Mouse (Mus musculus) C2C12 (cell line): ENCODE measurements at regions not wholly inside any gene's neighbourhood (a gene's known extent, or its start where the extent isn't known, plus 50 kb on each side); places are given as distances from the start of the nearest gene placed in this dataset.

Experiments
- H3K27me3 ChIP-seq: one replicate; pipeline ENCODE4 v1.6.1; 2011; ENCODE audit not compliant: control insufficient read depth, insufficient read depth, insufficient read length
- H3K36me3 ChIP-seq: one replicate; pipeline ENCODE4 v1.6.1; 2011; ENCODE audit not compliant: control insufficient read depth, insufficient read depth
- H3K4me3 ChIP-seq: one replicate; pipeline ENCODE4 v1.5.1; 2011; ENCODE audit warnings: mild to moderate bottlenecking, control low read depth; ENCODE audit not compliant: poor library complexity, insufficient read depth, severe bottlenecking
- H3K79me2 ChIP-seq: one replicate; pipeline ENCODE4 v1.6.1; 2011; ENCODE audit not compliant: control insufficient read depth, insufficient read depth
- H3K79me3 ChIP-seq: one replicate; pipeline ENCODE4 v1.6.1; 2011; ENCODE audit warnings: low read depth, control low read depth
- H3ac ChIP-seq: one replicate; pipeline ENCODE3; 2011; ENCODE audit warnings: low read depth; ENCODE audit not compliant: control insufficient read depth, insufficient read length
- CEBPB ChIP-seq: IDR thresholded peaks from one replicate; pipeline ENCODE4 v1.6.1; 2011; ENCODE audit warnings: low read depth, mild to moderate bottlenecking, control low read depth, moderate library complexity
- CTCF ChIP-seq: IDR thresholded peaks from one replicate; pipeline ENCODE4 v1.5.1; 2011; ENCODE audit not compliant: control insufficient read depth, insufficient read depth, insufficient read length
- FOSL1 ChIP-seq: IDR thresholded peaks from one replicate; pipeline ENCODE4 v1.8.0; 2011; ENCODE audit warnings: mild to moderate bottlenecking, low read length; ENCODE audit not compliant: poor library complexity, insufficient read depth, severe bottlenecking
- MAX ChIP-seq: IDR thresholded peaks from one replicate; pipeline ENCODE4 v1.6.1; 2011; ENCODE audit warnings: mild to moderate bottlenecking, control low read depth
- MYOD1 ChIP-seq: IDR thresholded peaks from one replicate; pipeline ENCODE4 v1.6.1; 2011; ENCODE audit warnings: low read depth; ENCODE audit not compliant: control insufficient read depth, insufficient read length
- MYOG ChIP-seq: IDR thresholded peaks from one replicate; pipeline ENCODE4 v1.6.1; 2011; ENCODE audit not compliant: control insufficient read depth, insufficient read length; ENCODE audit errors: extremely low read depth
- USF1 ChIP-seq: IDR thresholded peaks from one replicate; pipeline ENCODE4 v1.6.1; 2011; ENCODE audit warnings: low read depth, mild to moderate bottlenecking, control low read depth, moderate library complexity

DNA sequence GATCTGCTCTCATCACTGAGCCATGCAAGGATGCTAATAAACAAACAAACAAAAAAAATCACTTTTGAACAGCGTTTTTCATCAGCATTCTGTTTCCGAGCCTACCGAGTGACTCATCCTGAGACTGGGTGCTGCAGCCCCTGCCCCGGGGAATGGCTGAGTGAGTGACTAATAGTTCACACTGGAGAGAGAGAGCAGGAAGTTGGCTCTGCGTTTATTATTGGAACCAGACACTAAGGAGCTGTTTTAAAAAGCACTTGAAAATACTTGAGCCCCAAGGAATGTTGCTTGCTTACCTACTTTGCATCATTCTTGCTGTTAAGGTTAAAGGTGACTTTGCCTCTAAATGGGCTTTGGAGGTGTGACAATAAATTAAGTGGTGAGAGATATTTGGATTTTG is 240.6 kb upstream of the Fn1 start:
- no peak overlapping the region for H3K4me3 ChIP-seq
- H3K27me3 ChIP-seq: no peaks in the 10 kb centered on the region
- H3K36me3 ChIP-seq: no peaks in the 10 kb centered on the region
- peak; percentile 91 for TF ChIP-seq FOSL1
- no peak for TF ChIP-seq CTCF
- TF ChIP-seq USF1: no peak
- TF ChIP-seq MAX: peak; percentile 46
- no peak for TF ChIP-seq CEBPB
- TF ChIP-seq MYOD1: no peak
- TF ChIP-seq MYOG: no peak
- H3K79me3 ChIP-seq: no peaks in the 10 kb centered on the region
- H3K79me2 ChIP-seq: no peaks in the 10 kb centered on the region
- H3ac ChIP-seq: no peak overlapping the region

DNA sequence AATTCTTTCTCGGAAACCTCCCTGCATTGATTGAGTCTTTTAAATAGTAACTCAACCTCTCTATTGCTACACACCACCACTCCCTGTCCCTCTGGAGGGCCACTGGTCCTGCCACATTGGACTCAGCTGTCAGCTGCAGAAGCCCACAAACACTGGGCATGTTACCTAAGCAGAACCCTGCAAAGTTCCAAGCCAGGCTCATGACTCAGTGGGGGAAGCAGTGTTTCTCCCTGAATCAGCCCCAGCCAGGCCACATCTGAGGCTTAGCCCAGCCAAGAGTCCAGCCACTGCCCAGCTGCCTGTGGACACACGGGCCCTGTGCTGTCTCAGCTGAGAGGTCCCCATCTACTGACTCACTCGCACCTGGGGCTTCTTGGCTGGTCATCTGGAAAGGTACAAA is 234.8 kb upstream of the Fn1 start:
- no peaks in the 10 kb centered on the region for H3K27me3 ChIP-seq
- no peaks in the 10 kb centered on the region for H3K79me3 ChIP-seq
- no peak overlapping the region for H3K4me3 ChIP-seq
- no peaks in the 10 kb centered on the region for H3K36me3 ChIP-seq
- no peaks in the 10 kb centered on the region for H3K79me2 ChIP-seq
- TF ChIP-seq MYOD1 (peak; percentile 82), USF1 (no peak), CTCF (no peak), MYOG (no peak), MAX (peak; percentile 61), FOSL1 (peak; percentile 68), CEBPB (peak; percentile 82)
- H3ac ChIP-seq: no peak overlapping the region

DNA sequence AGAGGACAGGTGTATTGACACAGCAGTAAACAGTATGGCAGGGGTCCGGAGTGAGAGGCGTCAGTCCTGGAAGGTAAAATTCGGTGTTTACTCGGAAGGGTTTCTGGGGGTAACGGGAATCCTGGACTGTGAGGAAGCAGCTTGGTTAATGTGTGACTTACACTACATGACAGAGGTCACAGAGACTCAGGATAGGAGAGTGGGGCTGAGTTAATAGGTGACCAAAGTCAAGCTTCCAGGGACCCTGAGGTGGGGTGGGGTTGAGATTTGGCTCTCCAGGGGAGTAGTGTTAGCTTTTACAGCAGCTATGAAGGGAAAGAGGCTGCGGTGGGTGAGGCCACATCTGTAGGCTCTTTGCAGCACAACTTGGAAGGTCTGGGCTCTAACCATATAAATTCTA is 233.9 kb upstream of the Fn1 start:
- Histone ChIP-seq H3K27me3 (no peaks in the 10 kb centered on the region), H3K79me2 (no peaks in the 10 kb centered on the region), H3K36me3 (no peaks in the 10 kb centered on the region), H3ac (no peak overlapping the region), H3K79me3 (no peaks in the 10 kb centered on the region), H3K4me3 (no peak overlapping the region)
- TF ChIP-seq MYOG: no peak
- TF ChIP-seq CEBPB: no peak
- no peak for TF ChIP-seq MYOD1
- TF ChIP-seq FOSL1: no peak
- no peak for TF ChIP-seq USF1
- TF ChIP-seq MAX: no peak
- no peak for TF ChIP-seq CTCF

DNA sequence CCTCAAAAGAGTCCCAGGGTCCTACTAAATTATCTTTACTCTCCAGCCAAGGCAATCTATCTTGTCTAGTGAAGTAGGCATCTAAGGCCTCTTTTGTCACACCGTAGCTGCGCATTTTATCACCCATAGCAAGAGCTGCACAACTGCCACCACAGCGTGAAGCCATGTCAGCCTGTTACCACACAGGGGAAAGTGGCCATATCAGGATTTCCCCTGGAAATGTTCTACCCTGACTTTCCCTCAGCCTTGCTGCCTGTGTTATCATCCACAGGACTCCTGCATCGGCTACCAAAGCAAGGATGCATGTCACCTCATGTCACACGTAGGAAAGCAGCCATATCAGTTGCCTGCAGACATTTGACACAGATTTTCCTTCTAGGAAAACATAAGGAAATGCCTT is 233.2 kb upstream of the Fn1 start:
- TF ChIP-seq CEBPB: no peak
- no peak for TF ChIP-seq MYOD1
- no peak for TF ChIP-seq MYOG
- TF ChIP-seq USF1: no peak
- no peak for TF ChIP-seq FOSL1
- no peak for TF ChIP-seq MAX
- Histone ChIP-seq H3K79me2 (no peaks in the 10 kb centered on the region), H3K36me3 (no peaks in the 10 kb centered on the region), H3K4me3 (no peak overlapping the region), H3K79me3 (no peaks in the 10 kb centered on the region), H3ac (no peak overlapping the region), H3K27me3 (no peaks in the 10 kb centered on the region)

DNA sequence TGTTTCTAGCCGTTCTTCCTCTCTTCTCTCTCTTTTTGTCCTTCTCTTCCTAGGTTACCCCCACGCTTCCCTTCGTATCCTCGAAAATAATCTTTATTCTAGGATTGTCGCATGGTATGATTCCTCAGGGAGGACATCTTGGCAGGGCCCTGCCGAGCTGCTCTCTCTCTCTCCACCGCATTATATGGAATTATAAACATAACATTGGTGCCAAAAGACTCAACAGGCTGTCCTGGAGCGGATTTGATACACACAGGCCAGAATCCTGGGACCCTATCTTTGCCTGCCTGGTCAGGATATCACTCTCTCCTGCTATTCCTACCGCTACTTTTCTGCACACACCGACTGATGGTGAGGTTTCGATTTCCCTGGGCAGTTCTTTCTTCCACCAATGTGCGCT is 228.9 kb upstream of the Fn1 start:
- H3K79me3 ChIP-seq: no peaks in the 10 kb centered on the region
- no peak overlapping the region for H3ac ChIP-seq
- no peaks in the 10 kb centered on the region for H3K79me2 ChIP-seq
- H3K4me3 ChIP-seq: no peak overlapping the region
- no peaks in the 10 kb centered on the region for H3K27me3 ChIP-seq
- TF ChIP-seq MAX (no peak), CEBPB (no peak), USF1 (no peak), MYOD1 (no peak), MYOG (no peak), FOSL1 (no peak), CTCF (no peak)
- no peaks in the 10 kb centered on the region for H3K36me3 ChIP-seq

DNA sequence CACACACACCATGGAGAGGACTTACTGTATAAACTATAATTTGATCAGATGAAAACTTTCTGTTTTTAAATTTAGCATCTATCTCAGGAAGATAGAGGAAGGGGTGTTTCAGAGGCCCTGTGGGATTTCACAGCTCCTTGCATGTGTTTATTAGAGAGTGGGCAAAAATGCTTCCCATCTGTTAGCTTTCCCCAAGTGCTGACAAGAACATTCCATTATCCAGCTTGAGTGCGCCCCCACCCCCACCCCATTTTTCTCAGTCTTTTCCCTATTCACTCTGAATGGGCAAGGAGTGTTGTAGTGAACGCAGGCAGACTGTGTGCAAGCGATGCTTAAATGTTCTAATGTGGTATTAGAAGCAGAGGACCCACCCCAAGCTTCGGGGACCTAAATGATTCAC is 228.2 kb upstream of the Fn1 start:
- TF ChIP-seq MYOG: no peak
- no peak for TF ChIP-seq MAX
- no peak for TF ChIP-seq MYOD1
- TF ChIP-seq CTCF: no peak
- no peak for TF ChIP-seq USF1
- TF ChIP-seq CEBPB: no peak
- TF ChIP-seq FOSL1: no peak

More for the DNA sequence above, 228.2 kb upstream of the Fn1 start:
- no peaks in the 10 kb centered on the region for H3K27me3 ChIP-seq
- H3K36me3 ChIP-seq: no peaks in the 10 kb centered on the region
- no peak overlapping the region for H3ac ChIP-seq
- H3K79me3 ChIP-seq: no peaks in the 10 kb centered on the region
- H3K4me3 ChIP-seq: no peak overlapping the region
- H3K79me2 ChIP-seq: no peaks in the 10 kb centered on the region
